Mouse (Mus musculus): ENCODE results near the gene Eif4g1.
A peak's percentile ranks its signal among the peaks of the same experiment; 100 is the strongest.
"Not testable (repeated sequence)": the region's sequence is repeated elsewhere in the genome, so short reads cannot be mapped to it uniquely, and the experiment has no call there.

The Eif4g1 gene

GRCm38 (mm10) chr16:20668013-20668412 lies at the start of gene Eif4g1:
Eif4g1 (plus strand) TSS chr16:20668313.
- DNase-seq (ENCODE audit: low spot score): not testable (repeated sequence)

DNA sequence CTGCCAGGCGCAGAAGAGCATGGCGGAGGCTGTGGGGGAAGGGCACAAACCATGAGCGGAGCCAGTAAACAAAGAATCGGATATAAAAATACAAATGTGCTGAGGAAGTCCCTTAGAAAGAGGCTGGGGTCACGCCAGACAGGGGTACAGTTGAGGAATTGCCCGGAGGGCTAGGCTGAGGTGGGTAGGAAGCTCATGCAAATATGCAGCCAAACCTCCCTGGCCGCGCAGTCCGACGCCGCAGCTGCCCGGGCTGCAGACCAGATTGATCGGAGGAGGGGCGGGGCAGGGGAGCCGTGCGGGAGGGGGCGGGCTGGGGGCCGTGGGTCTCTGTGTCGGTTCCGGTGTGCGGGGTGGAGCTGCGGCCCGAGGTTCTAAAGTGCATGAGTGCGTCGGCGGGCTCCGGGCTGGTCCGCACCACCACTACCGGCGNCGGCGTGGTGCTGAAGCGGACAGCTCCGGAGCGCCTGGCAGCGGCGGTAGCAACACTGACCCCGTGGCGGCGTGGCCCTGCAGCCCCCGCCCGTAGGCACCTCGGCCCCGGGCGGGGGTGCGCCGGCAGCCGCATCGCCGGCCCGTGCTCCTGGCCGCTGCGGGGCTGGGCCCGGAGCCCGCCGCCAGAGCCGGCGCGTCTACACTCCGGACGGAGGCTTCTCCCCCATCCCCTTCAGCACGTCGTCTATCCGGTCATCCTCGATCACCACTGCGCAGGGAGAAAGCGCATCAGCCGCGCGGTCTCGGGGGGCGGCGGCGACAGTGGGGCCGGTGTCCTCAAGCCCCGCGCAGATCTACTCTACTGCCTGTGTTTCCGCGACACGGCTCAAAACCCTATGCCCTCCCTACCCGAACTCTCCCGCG lies 48.3 kb upstream of the Eif4g1 start:
- DNase-seq (ENCODE audit: low spot score): peak; percentile 63

- no peak for DNase-seq (ENCODE audit: low spot score)
Measured at GRCm38 (mm10) chr16:20620399-20620735, 47.7 kb upstream of the Eif4g1 start.

DNA sequence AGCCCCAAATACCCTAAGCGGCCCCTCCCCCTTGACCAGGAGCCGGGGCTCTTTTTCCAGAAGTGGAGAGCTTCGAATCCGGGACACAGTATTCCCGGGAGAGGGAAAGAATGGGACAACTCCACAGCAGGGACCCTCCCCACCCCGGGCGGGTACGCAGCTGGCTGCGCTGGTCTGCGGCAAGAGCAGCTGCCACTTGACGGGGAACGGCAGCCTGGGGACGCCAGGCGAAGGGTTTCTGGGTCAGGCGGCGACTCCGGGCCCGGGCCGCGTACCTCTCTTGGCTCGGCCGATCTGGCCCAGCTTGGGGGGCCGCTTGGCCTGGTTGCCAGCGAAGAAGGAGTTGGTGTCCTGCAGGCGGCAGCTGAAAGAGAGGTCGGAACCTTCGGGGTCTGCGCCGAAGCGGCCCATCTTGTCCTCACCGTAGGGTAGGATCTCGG lies 47.3 kb upstream of the Eif4g1 start:
- peak; percentile 14 for DNase-seq (ENCODE audit: low spot score)

DNA sequence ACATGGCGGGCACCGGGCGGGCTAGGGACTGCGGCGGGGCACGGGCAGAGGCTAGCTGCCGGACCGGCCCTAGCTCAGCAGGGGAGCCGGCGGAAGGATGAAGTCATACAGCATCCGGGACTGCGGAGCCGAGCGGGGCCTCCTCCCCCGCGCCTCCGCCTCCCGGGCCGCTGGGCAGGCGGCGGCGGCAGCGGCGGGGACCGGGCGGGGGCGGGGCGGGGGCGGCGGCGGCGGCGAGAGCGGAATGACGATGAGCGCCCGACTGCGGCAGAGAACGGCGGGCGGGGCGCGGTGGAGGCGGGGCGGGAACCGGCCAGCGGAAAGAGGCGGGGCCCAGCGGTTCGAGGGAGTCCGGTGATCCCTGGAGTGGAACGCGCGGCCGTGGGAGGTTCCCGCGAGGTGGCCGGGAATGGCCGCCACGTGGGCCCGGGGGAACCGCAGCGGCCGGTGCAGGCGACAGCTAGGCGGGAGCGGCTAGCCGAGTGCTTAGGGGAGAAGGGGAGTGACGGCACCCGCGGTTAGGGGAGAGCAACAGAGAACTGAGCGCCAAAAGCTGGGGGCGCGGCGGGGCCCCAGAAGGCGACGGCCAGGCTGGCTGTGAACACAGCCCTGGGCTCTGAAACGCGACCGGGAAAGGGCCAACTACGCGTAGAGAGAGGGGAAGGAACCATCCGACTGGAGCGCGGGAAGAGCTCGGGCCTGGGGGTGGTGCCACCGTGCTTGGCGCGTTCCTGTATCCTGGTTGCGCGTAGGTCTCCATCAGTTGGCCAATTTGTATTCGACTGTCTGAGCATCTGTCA lies 46.7 kb upstream of the Eif4g1 start, which contains the start of gene Camk2n2:
TSS of gene Camk2n2 (minus strand) at position 97 of the 800 bp plus-strand sequence.
- peak; percentile 71 for DNase-seq (ENCODE audit: low spot score)

DNA sequence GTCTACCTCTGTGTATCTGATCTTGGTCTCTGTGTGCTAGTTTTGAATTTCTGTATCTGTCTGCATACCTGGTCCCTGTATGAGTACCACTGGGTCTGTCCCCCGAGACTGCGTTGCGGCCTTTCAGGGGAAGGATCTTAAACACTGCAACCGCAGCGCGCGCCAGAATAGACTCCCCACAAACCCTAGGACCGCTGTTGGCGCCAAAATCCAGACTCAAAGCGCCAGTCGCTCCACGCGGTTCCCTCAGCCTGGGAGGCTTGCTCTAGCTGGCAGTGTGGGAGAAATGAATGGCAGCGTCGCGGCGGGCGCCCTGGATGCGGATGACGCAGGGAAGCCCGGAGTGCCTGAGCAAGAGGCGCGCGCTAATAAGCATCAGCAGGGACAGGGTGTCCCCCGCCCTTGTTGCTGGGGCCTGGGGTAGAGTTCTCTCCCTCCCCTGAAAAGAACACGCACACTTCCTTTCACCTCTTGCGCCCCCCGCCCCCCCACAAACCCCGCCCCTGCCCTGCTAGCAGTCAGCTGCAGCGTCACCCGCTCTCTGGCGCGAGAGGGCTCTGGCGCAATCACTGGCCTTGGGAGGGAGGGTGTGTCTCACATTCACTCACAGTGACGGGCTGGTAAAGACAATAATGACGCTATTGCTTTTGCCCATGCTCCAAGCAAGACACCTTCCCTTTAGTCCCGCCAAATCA lies 46.0 kb upstream of the Eif4g1 start:
- DNase-seq (ENCODE audit: low spot score): peak; percentile 85

- no peak for DNase-seq (ENCODE audit: low spot score)
Measured at GRCm38 (mm10) chr16:20623211-20623610, 44.9 kb upstream of the Eif4g1 start.

DNA sequence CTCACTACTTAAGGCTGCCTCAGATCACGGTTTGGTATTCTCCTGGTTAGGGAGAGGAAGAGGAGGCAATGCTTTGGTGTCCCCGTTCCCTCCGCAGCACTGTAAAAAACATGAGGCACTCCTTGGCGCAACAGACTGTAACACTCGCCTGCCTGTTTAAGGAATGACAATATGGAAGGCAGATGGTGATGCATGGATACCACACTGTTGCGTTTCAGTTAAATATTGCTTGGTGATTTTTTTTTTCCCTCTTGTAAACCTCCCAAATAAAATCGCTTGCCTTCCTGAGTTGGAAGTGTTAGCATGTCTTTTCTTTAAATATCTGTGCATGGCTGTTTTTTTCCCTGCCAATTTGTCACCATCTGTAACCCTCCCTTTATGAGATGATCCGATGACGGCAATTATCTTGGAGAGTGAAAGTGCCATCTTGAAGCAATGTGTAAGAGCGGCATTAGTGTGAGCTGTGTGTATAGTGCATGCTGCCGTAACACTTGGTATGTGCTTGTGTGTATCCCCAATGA lies 39.2 kb upstream of the Eif4g1 start:
- DNase-seq (ENCODE audit: low spot score): no peak

GRCm38 (mm10) chr16:20629731-20630634 lies 38.1 kb upstream of the Eif4g1 start, which contains the start of gene Ece2:
Ece2 (plus strand) TSS chr16:20629828.
- DNase-seq (ENCODE audit: low spot score): peak; percentile 52

- no peak for DNase-seq (ENCODE audit: low spot score)
Measured at GRCm38 (mm10) chr16:20637410-20637809, 30.7 kb upstream of the Eif4g1 start.

- no peak for DNase-seq (ENCODE audit: low spot score)
Measured at GRCm38 (mm10) chr16:20638367-20638766, 29.7 kb upstream of the Eif4g1 start.

- peak; percentile 83 for DNase-seq (ENCODE audit: low spot score)
Measured at GRCm38 (mm10) chr16:20642161-20642560, 26.0 kb upstream of the Eif4g1 start.

DNA sequence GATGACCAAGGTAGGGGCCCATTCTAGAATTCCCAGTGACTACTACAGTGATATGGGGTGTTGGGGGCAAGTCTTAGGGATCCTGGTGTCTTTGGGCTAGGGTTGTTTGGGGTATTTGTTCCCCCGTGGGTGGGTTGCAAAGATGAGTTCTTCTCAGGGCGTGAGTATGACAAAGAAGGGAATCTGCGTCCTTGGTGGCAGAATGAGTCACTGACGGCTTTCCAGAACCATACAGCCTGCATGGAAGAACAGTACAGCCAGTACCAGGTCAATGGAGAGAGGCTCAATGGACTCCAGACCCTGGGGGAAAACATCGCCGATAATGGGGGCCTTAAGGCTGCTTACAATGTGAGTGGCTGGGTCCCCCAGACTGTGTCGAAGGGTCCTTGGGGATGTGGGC lies 24.2 kb upstream of the Eif4g1 start:
- DNase-seq (ENCODE audit: low spot score): no peak

GRCm38 (mm10) chr16:20651076-20651946 lies 16.8 kb upstream of the Eif4g1 start, which contains the start of gene Psmd2:
Psmd2 (plus strand) TSS chr16:20651652.
- DNase-seq (ENCODE audit: low spot score): peak; percentile 98

- peak; percentile 7 for DNase-seq (ENCODE audit: low spot score)
Measured at GRCm38 (mm10) chr16:20651947-20652310, 16.2 kb upstream of the Eif4g1 start.

- DNase-seq (ENCODE audit: low spot score): no peak
Measured at GRCm38 (mm10) chr16:20653315-20653714, 14.8 kb upstream of the Eif4g1 start.

- DNase-seq (ENCODE audit: low spot score): no peak
Measured at GRCm38 (mm10) chr16:20657661-20658060, 10.5 kb upstream of the Eif4g1 start.

DNA sequence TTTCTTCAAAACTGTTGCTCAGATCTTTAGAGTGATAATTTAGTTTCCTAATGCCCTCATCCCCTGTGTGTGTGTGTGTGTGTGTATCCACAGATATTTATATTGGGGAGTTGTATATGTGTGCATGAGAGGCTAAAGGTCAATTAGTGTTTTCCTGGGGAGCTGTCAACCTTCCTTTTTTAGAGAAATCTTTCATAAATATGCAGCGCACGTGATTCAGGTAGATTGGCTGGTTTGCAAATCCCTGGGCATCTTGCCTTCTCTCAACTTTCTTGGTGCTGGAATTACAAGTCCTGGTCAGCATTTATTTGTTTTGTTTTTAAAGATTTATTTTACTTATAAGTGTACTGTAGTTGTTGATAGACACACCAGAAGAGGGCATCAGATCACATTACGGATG lies 2.2 kb downstream of the Eif4g1 start:
- DNase-seq (ENCODE audit: low spot score): no peak

GRCm38 (mm10) chr16:20671886-20672285 lies 3.8 kb downstream of the Eif4g1 start:
- DNase-seq (ENCODE audit: low spot score): peak; percentile 25

DNA sequence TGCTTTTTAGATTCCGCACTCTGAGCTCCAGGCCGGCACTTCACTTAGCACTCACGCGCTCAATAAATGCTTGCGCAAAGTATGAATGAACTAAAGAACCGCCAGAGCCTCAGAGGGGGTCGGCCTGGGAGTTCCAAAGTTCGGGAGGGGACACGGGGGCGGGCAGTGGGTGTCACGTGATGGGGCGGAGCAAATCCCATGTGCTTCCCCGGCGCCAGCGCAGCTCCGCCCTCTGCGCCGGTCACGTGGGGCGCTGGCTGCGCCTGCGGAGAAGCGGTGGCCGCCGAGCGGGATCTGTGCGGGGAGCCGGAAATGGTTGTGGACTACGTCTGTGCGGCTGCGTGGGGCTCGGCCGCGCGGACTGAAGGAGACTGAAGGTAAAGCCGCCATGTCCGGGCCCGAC lies 4.4 kb downstream of the Eif4g1 start:
- DNase-seq (ENCODE audit: low spot score): peak; percentile 97
